Mouse (Mus musculus): Measurements from ENCODE around the gene Trpv2. TPM values are rescaled to one million over a fixed set of nuclear protein-coding genes. Genes with fewer than 3 reads are reported as not detected.

The Trpv2 gene
- polyA plus RNA-seq, 1 experiment from 2014 or later = 3.4 TPM

- no peak overlapping the region for H3K27ac ChIP-seq (replicated peaks)
- H3K4me1 ChIP-seq = peaks cover 15% of the 10 kb centered on the region
- H3K9me3 ChIP-seq = no peaks in the 10 kb centered on the region
- no peak overlapping the region for H3K4me3 ChIP-seq
- H3K4me2 ChIP-seq = no peak overlapping the region
- WGBS = 78% methylated on average over 8 of the region's 8 CpGs
- no peak for ATAC-seq (ENCODE audit: extremely low read depth, insufficient number of reproducible peaks, low FRiP score, low TSS enrichment)
- H3K27me3 ChIP-seq (replicated peaks) = no peaks in the 10 kb centered on the region
- peaks cover 72% of the 10 kb centered on the region for H3K36me3 ChIP-seq
- H3K9ac ChIP-seq = peak overlapping the region; percentile 67
These were observed 40.7 kb downstream of the Trpv2 start for GRCm38 (mm10) chr11:62614876-62615410.

- 76% methylated on average over 4 of the region's 4 CpGs for WGBS
- Histone ChIP-seq H3K27me3 (replicated peaks) (no peaks in the 10 kb centered on the region), H3K4me2 (no peak overlapping the region), H3K4me3 (no peak overlapping the region), H3K9ac (no peak overlapping the region), H3K9me3 (no peaks in the 10 kb centered on the region), H3K4me1 (peaks cover 15% of the 10 kb centered on the region), H3K27ac (replicated peaks) (no peak overlapping the region), H3K36me3 (peaks cover 72% of the 10 kb centered on the region)
- no peak for ATAC-seq (ENCODE audit: extremely low read depth, insufficient number of reproducible peaks, low FRiP score, low TSS enrichment)
These were observed 41.2 kb downstream of the Trpv2 start for GRCm38 (mm10) chr11:62615456-62615855.

- no peak overlapping the region for H3K9ac ChIP-seq
- no peak overlapping the region for H3K27ac ChIP-seq (replicated peaks)
- peaks cover 42% of the 10 kb centered on the region for H3K36me3 ChIP-seq
- peaks cover 28% of the 10 kb centered on the region for H3K4me1 ChIP-seq
- no peak for ATAC-seq (ENCODE audit: extremely low read depth, insufficient number of reproducible peaks, low FRiP score, low TSS enrichment)
- WGBS = 90% methylated on average over 8 of the region's 8 CpGs
- H3K4me2 ChIP-seq = no peak overlapping the region
- H3K9me3 ChIP-seq = 0 out of 2 replicates have a peak, but pooled peaks cover under 1% of the 10 kb centered on the region
- no peak overlapping the region for H3K4me3 ChIP-seq
- no peaks in the 10 kb centered on the region for H3K27me3 ChIP-seq (replicated peaks)
These were observed 46.8 kb downstream of the Trpv2 start for GRCm38 (mm10) chr11:62621079-62621478.

GRCm38 (mm10) chr11:62621586-62622283 lies 47.4 kb downstream of the Trpv2 start:
- H3K27ac ChIP-seq (replicated peaks) = no peak overlapping the region

GRCm38 (mm10) chr11:62622850-62623249 lies 48.6 kb downstream of the Trpv2 start:
- Histone ChIP-seq H3K27me3 (replicated peaks) (no peaks in the 10 kb centered on the region), H3K9ac (no peak overlapping the region), H3K4me3 (no peak overlapping the region), H3K4me1 (peaks cover 35% of the 10 kb centered on the region), H3K9me3 (0 out of 2 replicates have a peak, but pooled peaks cover 6% of the 10 kb centered on the region), H3K4me2 (no peak overlapping the region), H3K36me3 (peaks cover 33% of the 10 kb centered on the region), H3K27ac (replicated peaks) (no peak overlapping the region)
- WGBS = 65% methylated on average over 4 of the region's 4 CpGs
- ATAC-seq (ENCODE audit: extremely low read depth, insufficient number of reproducible peaks, low FRiP score, low TSS enrichment) = no peak

More at GRCm38 (mm10) chr11:62621586-62622283, 47.4 kb downstream of the Trpv2 start:
- 71% methylated on average over 4 of the region's 4 CpGs for WGBS
- peaks cover 42% of the 10 kb centered on the region for H3K36me3 ChIP-seq
- no peak overlapping the region for H3K9ac ChIP-seq
- H3K4me1 ChIP-seq = peaks cover 32% of the 10 kb centered on the region
- ATAC-seq (ENCODE audit: extremely low read depth, insufficient number of reproducible peaks, low FRiP score, low TSS enrichment) = no peak
- no peaks in the 10 kb centered on the region for H3K27me3 ChIP-seq (replicated peaks)
- no peak overlapping the region for H3K4me3 ChIP-seq
- H3K9me3 ChIP-seq = 0 out of 2 replicates have a peak, but pooled peaks cover 6% of the 10 kb centered on the region
- no peak overlapping the region for H3K4me2 ChIP-seq

- Histone ChIP-seq H3K27ac (replicated peaks) (peak overlapping the region; percentile 71), H3K27me3 (replicated peaks) (no peaks in the 10 kb centered on the region), H3K9ac (peak overlapping the region; percentile 4; the same call in 1 of the 2 replicates), H3K4me2 (no peak overlapping the region), H3K9me3 (0 out of 2 replicates have a peak, but pooled peaks cover 6% of the 10 kb centered on the region), H3K4me3 (no peak overlapping the region), H3K4me1 (peaks cover 53% of the 10 kb centered on the region), H3K36me3 (peaks cover 16% of the 10 kb centered on the region)
- no peak for ATAC-seq (ENCODE audit: extremely low read depth, insufficient number of reproducible peaks, low FRiP score, low TSS enrichment)
- 35% methylated on average over 10 of the region's 10 CpGs for WGBS
These were observed 50.3 kb downstream of the Trpv2 start for GRCm38 (mm10) chr11:62624341-62625291.

- H3K36me3 ChIP-seq = peaks cover 11% of the 10 kb centered on the region; the same call in 1 of the 2 replicates
- H3K4me3 ChIP-seq = 0 out of 2 replicates have a peak overlapping the region, but pooled peaks have one; percentile 27
- peak overlapping the region; percentile 58 for H3K4me2 ChIP-seq
- peak overlapping the region; percentile 67 for H3K9ac ChIP-seq
- ATAC-seq (ENCODE audit: extremely low read depth, insufficient number of reproducible peaks, low FRiP score, low TSS enrichment) = no peak
- WGBS = 4% methylated on average over 9 of the region's 9 CpGs
- H3K27me3 ChIP-seq (replicated peaks) = no peaks in the 10 kb centered on the region
- H3K4me1 ChIP-seq = peaks cover 66% of the 10 kb centered on the region
- H3K27ac ChIP-seq (replicated peaks) = peak overlapping the region; percentile 68
- H3K9me3 ChIP-seq = 0 out of 2 replicates have a peak, but pooled peaks cover 6% of the 10 kb centered on the region
These were observed 55.3 kb downstream of the Trpv2 start for GRCm38 (mm10) chr11:62629352-62630224.

GRCm38 (mm10) chr11:62630225-62630821 lies 56.0 kb downstream of the Trpv2 start:
- Histone ChIP-seq H3K9me3 (0 out of 2 replicates have a peak, but pooled peaks cover 6% of the 10 kb centered on the region), H3K27ac (replicated peaks) (peak overlapping the region; percentile 68), H3K4me1 (peaks cover 66% of the 10 kb centered on the region), H3K4me2 (peak overlapping the region; percentile 58), H3K36me3 (peaks cover 11% of the 10 kb centered on the region; the same call in 1 of the 2 replicates), H3K9ac (peak overlapping the region; percentile 67), H3K4me3 (peak overlapping the region; percentile 27), H3K27me3 (replicated peaks) (no peaks in the 10 kb centered on the region)
- ATAC-seq (ENCODE audit: extremely low read depth, insufficient number of reproducible peaks, low FRiP score, low TSS enrichment) = no peak
- 2% methylated on average over 11 of the region's 11 CpGs for WGBS

- Histone ChIP-seq H3K27ac (replicated peaks) (no peak overlapping the region), H3K4me3 (no peak overlapping the region), H3K4me1 (peaks cover 66% of the 10 kb centered on the region), H3K27me3 (replicated peaks) (no peaks in the 10 kb centered on the region), H3K9ac (peak overlapping the region; percentile 44; the same call in 1 of the 2 replicates), H3K36me3 (peaks cover 11% of the 10 kb centered on the region; the same call in 1 of the 2 replicates), H3K4me2 (0 out of 2 replicates have a peak overlapping the region, but pooled peaks have one; percentile 58), H3K9me3 (0 out of 2 replicates have a peak, but pooled peaks cover 4% of the 10 kb centered on the region)
- no peak for ATAC-seq (ENCODE audit: extremely low read depth, insufficient number of reproducible peaks, low FRiP score, low TSS enrichment)
- 48% methylated on average over 4 of the region's 4 CpGs for WGBS
These were observed 56.9 kb downstream of the Trpv2 start for GRCm38 (mm10) chr11:62631138-62631537.

- Histone ChIP-seq H3K9me3 (no peaks in the 10 kb centered on the region), H3K9ac (peak overlapping the region; percentile 56; the same call in 1 of the 2 replicates), H3K36me3 (peaks cover 3% of the 10 kb centered on the region; the same call in 1 of the 2 replicates), H3K4me1 (peaks cover 77% of the 10 kb centered on the region), H3K4me2 (no peak overlapping the region), H3K27me3 (replicated peaks) (no peaks in the 10 kb centered on the region), H3K4me3 (no peak overlapping the region), H3K27ac (replicated peaks) (peak overlapping the region; percentile 88)
- WGBS = 59% methylated on average over 3 of the region's 3 CpGs
- no peak for ATAC-seq (ENCODE audit: extremely low read depth, insufficient number of reproducible peaks, low FRiP score, low TSS enrichment)
These were observed 61.1 kb downstream of the Trpv2 start for GRCm38 (mm10) chr11:62635406-62635805.

All from heart, embryonic 13.5 days (tissue).